Mouse (Mus musculus) limb, embryonic 14.5 days (tissue): ENCODE data around the gene Zc3h14. TPM values are rescaled to one million over a fixed set of nuclear protein-coding genes. Genes with fewer than 3 reads are reported as not detected.

Source experiments
- ATAC-seq: fragments of 200-750 bp; cut with Nextera tagmentation; 2 replicates; pipeline ENCODE4 v1.8.0; 2017; ENCODE audit warnings: low read depth, moderate number of reproducible peaks, moderate TSS enrichment; ENCODE audit not compliant: low FRiP score
- DNase-seq: peaks from one replicate; pipeline ENCODE4 v3.0.0-alpha.2; 2015; ENCODE audit warnings: low spot score
- H3K27ac ChIP-seq: fragments of 300-500 bp; sonication (generic); replicated peaks from 2 replicates; pipeline ENCODE4 v1.5.1; 2014; ENCODE audit warnings: low read depth, mild to moderate bottlenecking, low read length, moderate library complexity, mixed read lengths
- H3K27me3 ChIP-seq: fragments of 300-500 bp; sonication (generic); 2 replicates; pipeline ENCODE4 v1.6.1; 2014; ENCODE audit warnings: low read length, mixed read lengths; ENCODE audit not compliant: control insufficient read depth, insufficient read depth
- H3K36me3 ChIP-seq: fragments of 300-500 bp; sonication (generic); 2 replicates; pipeline ENCODE4 v1.6.1; 2014; ENCODE audit warnings: mild to moderate bottlenecking, low read length, moderate library complexity, mixed read lengths; ENCODE audit not compliant: control insufficient read depth, insufficient read depth
- H3K4me1 ChIP-seq: fragments of 300-500 bp; sonication (generic); 2 replicates; pipeline ENCODE4 v1.6.1; 2014; ENCODE audit warnings: antibody characterized with exemption, low read length, mixed read lengths; ENCODE audit not compliant: control insufficient read depth, insufficient read depth
- H3K4me2 ChIP-seq: fragments of 300-500 bp; sonication (generic); replicated peaks from 2 replicates; pipeline ENCODE4 v1.6.1; 2014; ENCODE audit warnings: low read depth, mild to moderate bottlenecking, low read length, moderate library complexity; ENCODE audit not compliant: severe bottlenecking
- H3K4me3 ChIP-seq: fragments of 300-500 bp; sonication (generic); replicated peaks from 2 replicates; pipeline ENCODE4 v1.5.1; 2014; ENCODE audit warnings: low read length
- H3K9ac ChIP-seq: fragments of 300-500 bp; sonication (generic); 2 replicates; pipeline ENCODE4 v1.6.1; 2014; ENCODE audit warnings: mild to moderate bottlenecking, low read depth, low read length, moderate library complexity; ENCODE audit not compliant: severe bottlenecking
- H3K9me3 ChIP-seq: fragments of 300-500 bp; sonication (generic); 2 replicates; pipeline ENCODE4 v1.6.1; 2016; ENCODE audit warnings: low read length; ENCODE audit not compliant: control insufficient read depth
- POLR2A ChIP-seq: fragments of 200-500 bp; IDR thresholded peaks from 2 replicates; pipeline ENCODE4 v1.8.0; 2012; ENCODE audit warnings: inconsistent platforms, mild to moderate bottlenecking, moderate library complexity, borderline replicate concordance; ENCODE audit not compliant: insufficient read depth, insufficient read length; ENCODE audit errors: extremely low read depth
- WGBS: fragments of 180-500 bp; shearing (Covaris S2); extraction: QIAGEN DNeasy Blood & Tissue Kit; methylation state at CpG from one replicate; pipeline ENCODE4 v1.1.7; 2014; 5-methylcytosine and 5-hydroxymethylcytosine counted together
- polyA plus RNA-seq, 2 experiments: library from polyadenylated mRNA; depleted of rRNA in 1 of 2; stranded (reverse) in 1 of 2; unstranded in 1 of 2; fragments of >200 nt; fragmentation: Nextera tagmentation in 1 of 2; extraction: Ambion mirVana in 1 of 2; gene quantifications; 2 replicates each; pipeline versions ENCODE4 v1.2.1 to v1.2.3; 2012 to 2014

Gene Zc3h14
- polyA plus RNA-seq, 2 experiments = 128 to 145 TPM

- Histone ChIP-seq H3K36me3 (peaks cover 2% of the 10 kb centered on the region; the same call in 1 of the 2 replicates), H3K4me3 (peak overlapping the region; percentile 59), H3K9ac (peak overlapping the region; percentile 45; the same call in 1 of the 2 replicates), H3K4me2 (peak overlapping the region; percentile 86), H3K4me1 (peaks cover 24% of the 10 kb centered on the region), H3K27me3 (no peaks in the 10 kb centered on the region), H3K9me3 (no peaks in the 10 kb centered on the region), H3K27ac (no peak overlapping the region)
- no peak for ATAC-seq
- no peak for DNase-seq
- TF ChIP-seq POLR2A = no peak
- 55% methylated on average over 3 of the region's 3 CpGs for WGBS
These were observed 13.6 kb upstream of the Zc3h14 start for GRCm38 (mm10) chr12:98733165-98733564.

GRCm38 (mm10) chr12:98733776-98734175, 13.0 kb upstream of the Zc3h14 start:
- H3K4me1 ChIP-seq = peaks cover 28% of the 10 kb centered on the region
- H3K27ac ChIP-seq = no peak overlapping the region
- peak overlapping the region; percentile 60 for H3K9ac ChIP-seq
- peak overlapping the region; percentile 59 for H3K4me3 ChIP-seq
- ATAC-seq (no peak), DNase-seq (no peak)
- peaks cover 1% of the 10 kb centered on the region; the same call in 1 of the 2 replicates for H3K36me3 ChIP-seq
- peak overlapping the region; percentile 86 for H3K4me2 ChIP-seq
- no peak for TF ChIP-seq POLR2A
- 13% methylated on average over 12 of the region's 12 CpGs for WGBS
- no peaks in the 10 kb centered on the region for H3K27me3 ChIP-seq
- H3K9me3 ChIP-seq = no peaks in the 10 kb centered on the region

- no peaks in the 10 kb centered on the region for H3K9me3 ChIP-seq
- H3K4me1 ChIP-seq = peaks cover 28% of the 10 kb centered on the region
- peak overlapping the region; percentile 60 for H3K9ac ChIP-seq
- peak overlapping the region; percentile 20; the same call in 1 of the 2 replicates for H3K27ac ChIP-seq
- peak; percentile 82 for ATAC-seq
- WGBS = 1% methylated on average over 30 of the region's 30 CpGs
- DNase-seq = peak; percentile 84
- H3K27me3 ChIP-seq = no peaks in the 10 kb centered on the region
- H3K4me2 ChIP-seq = peak overlapping the region; percentile 86
- 0 out of 2 replicates have a peak, but pooled peaks have one; percentile 8 for TF ChIP-seq POLR2A
- H3K36me3 ChIP-seq = no peaks in the 10 kb centered on the region
- H3K4me3 ChIP-seq = peak overlapping the region; percentile 59
These were observed 12.4 kb upstream of the Zc3h14 start for GRCm38 (mm10) chr12:98734246-98734879.

- DNase-seq = no peak
These were observed 11.6 kb upstream of the Zc3h14 start for GRCm38 (mm10) chr12:98734880-98735801.

GRCm38 (mm10) chr12:98736951-98737800, 9.6 kb upstream of the Zc3h14 start, which contains the start of gene Ptpn21:
Ptpn21 (minus strand) TSS chr12:98737405.
- peak within 1 kb of the TSS; percentile 96 for H3K9ac ChIP-seq
- DNase-seq (peak; percentile 66), ATAC-seq (peak; percentile 73)
- WGBS = under 1% methylated on average over 51 of the region's 75 CpGs
- H3K27me3 ChIP-seq = no peaks in the 10 kb centered on the region
- peaks cover 28% of the 10 kb centered on the region for H3K4me1 ChIP-seq
- TF ChIP-seq POLR2A = no peak
- H3K27ac ChIP-seq = peak within 1 kb of the TSS; percentile 91
- H3K36me3 ChIP-seq = no peaks in the 10 kb centered on the region
- no peaks in the 10 kb centered on the region for H3K9me3 ChIP-seq
- H3K4me3 ChIP-seq = peak within 1 kb of the TSS; percentile 77
- H3K4me2 ChIP-seq = peak within 1 kb of the TSS; percentile 76

More at GRCm38 (mm10) chr12:98734880-98735801, 11.6 kb upstream of the Zc3h14 start:
- 13% methylated on average over 22 of the region's 22 CpGs for WGBS
- H3K36me3 ChIP-seq = no peaks in the 10 kb centered on the region
- H3K4me3 ChIP-seq = peak overlapping the region; percentile 59
- H3K9ac ChIP-seq = peak overlapping the region; percentile 60
- no peaks in the 10 kb centered on the region for H3K9me3 ChIP-seq
- H3K4me1 ChIP-seq = peaks cover 28% of the 10 kb centered on the region
- H3K4me2 ChIP-seq = peak overlapping the region; percentile 86
- peak overlapping the region; percentile 20; the same call in 1 of the 2 replicates for H3K27ac ChIP-seq
- TF ChIP-seq POLR2A = no peak
- ATAC-seq = no peak
- no peaks in the 10 kb centered on the region for H3K27me3 ChIP-seq
